Mouse (Mus musculus) frontal cortex, postnatal 10 days (tissue): Measurements from ENCODE around the gene Mex3a.
A peak's percentile ranks its signal among the peaks of the same experiment; 100 is the strongest.

Experiments
- DNase-seq, 2 experiments: peaks; one replicate each; pipeline ENCODE4 v3.0.0; 2022; ENCODE audit warnings: low spot score in 2 of 2, mixed read lengths in 1 of 2

Gene Mex3a

GRCm38 (mm10) chr3:88527565-88527964 is 4.6 kb upstream of the Mex3a start:
- DNase-seq: no peak

- DNase-seq: no peak
These were observed 3.5 kb upstream of the Mex3a start for GRCm38 (mm10) chr3:88528646-88529045.

GRCm38 (mm10) chr3:88529204-88530000 is 2.8 kb upstream of the Mex3a start:
- no peak for DNase-seq

- no peak for DNase-seq
These were observed 1.9 kb upstream of the Mex3a start for GRCm38 (mm10) chr3:88530082-88530864.

- DNase-seq: peak; percentile 86 to 90
These were observed 572 bp upstream of the Mex3a start for GRCm38 (mm10) chr3:88531348-88532298.

GRCm38 (mm10) chr3:88532689-88533511 is 705 bp downstream of the Mex3a start:
- peak in 1 of 2 experiments; percentile 42 for DNase-seq

GRCm38 (mm10) chr3:88533706-88534105 is 1.5 kb downstream of the Mex3a start:
- DNase-seq: no peak

- no peak for DNase-seq
These were observed 2.8 kb downstream of the Mex3a start for GRCm38 (mm10) chr3:88535005-88535404.

GRCm38 (mm10) chr3:88535527-88535926 is 3.3 kb downstream of the Mex3a start:
- DNase-seq: no peak

GRCm38 (mm10) chr3:88536103-88536930 is 4.1 kb downstream of the Mex3a start:
- peak; percentile 56 to 66 for DNase-seq

- no peak for DNase-seq
These were observed 5.0 kb downstream of the Mex3a start for GRCm38 (mm10) chr3:88537146-88537545.

GRCm38 (mm10) chr3:88538271-88539145 is 6.3 kb downstream of the Mex3a start:
- DNase-seq: no peak

GRCm38 (mm10) chr3:88539397-88539796 is 7.2 kb downstream of the Mex3a start:
- no peak for DNase-seq

GRCm38 (mm10) chr3:88540085-88540484 is 7.9 kb downstream of the Mex3a start:
- no peak for DNase-seq

- no peak for DNase-seq
These were observed 9.6 kb downstream of the Mex3a start for GRCm38 (mm10) chr3:88541622-88542401.

- DNase-seq: no peak
These were observed 10.3 kb downstream of the Mex3a start for GRCm38 (mm10) chr3:88542486-88542885.

- DNase-seq: no peak
These were observed 11.0 kb downstream of the Mex3a start for GRCm38 (mm10) chr3:88543174-88543573.
